Mouse (Mus musculus) neural tube, embryonic 12.5 days (tissue): ENCODE measurements at regions not wholly inside any gene's neighbourhood (a gene's known extent, or its start where the extent isn't known, plus 50 kb on each side); places are given as distances from the start of the nearest gene placed in this dataset.

ENCODE experiments used
- ATAC-seq: fragments of 200-750 bp; cut with Nextera tagmentation; 2 replicates; pipeline ENCODE4 v1.8.0; 2017; ENCODE audit warnings: low read depth, mild to moderate bottlenecking, moderate TSS enrichment, moderate library complexity; ENCODE audit not compliant: low FRiP score
- H3K27ac ChIP-seq: fragments of 300-500 bp; sonication (generic); 2 replicates; pipeline ENCODE4 v1.5.1; 2016
- H3K27me3 ChIP-seq: fragments of 300-500 bp; sonication (generic); replicated peaks from 2 replicates; pipeline ENCODE4 v1.6.1; 2016; ENCODE audit warnings: mild to moderate bottlenecking
- H3K36me3 ChIP-seq: fragments of 300-500 bp; sonication (generic); 2 replicates; pipeline ENCODE4 v1.6.1; 2016; ENCODE audit warnings: mild to moderate bottlenecking
- H3K4me1 ChIP-seq: fragments of 300-500 bp; sonication (generic); 2 replicates; pipeline ENCODE4 v1.6.1; 2016
- H3K4me2 ChIP-seq: fragments of 300-500 bp; sonication (generic); replicated peaks from 2 replicates; pipeline ENCODE4 v1.6.1; 2016; ENCODE audit warnings: mild to moderate bottlenecking
- H3K4me3 ChIP-seq: fragments of 300-500 bp; sonication (generic); 2 replicates; pipeline ENCODE4 v1.5.1; 2016
- H3K9ac ChIP-seq: fragments of 300-500 bp; sonication (generic); 2 replicates; pipeline ENCODE4 v1.6.1; 2016; ENCODE audit warnings: mild to moderate bottlenecking
- H3K9me3 ChIP-seq: fragments of 300-500 bp; sonication (generic); 2 replicates; pipeline ENCODE4 v1.6.1; 2016; ENCODE audit warnings: mild to moderate bottlenecking
- WGBS: fragments of 180-500 bp; shearing (Covaris S2); methylation state at CpG from one replicate; pipeline ENCODE4 v1.1.7; 2016; 5-methylcytosine and 5-hydroxymethylcytosine counted together

GRCm38 (mm10) chr11:20882756-20883155 is 51.9 kb upstream of the Lgalsl start:
- Histone ChIP-seq H3K4me3 (no peak overlapping the region), H3K9ac (no peak overlapping the region), H3K36me3 (no peaks in the 10 kb centered on the region), H3K4me1 (no peaks in the 10 kb centered on the region), H3K9me3 (no peaks in the 10 kb centered on the region), H3K27me3 (no peaks in the 10 kb centered on the region), H3K4me2 (no peak overlapping the region), H3K27ac (no peak overlapping the region)
- 10% methylated on average over 1 of the region's 1 CpGs for WGBS
- ATAC-seq: no peak

- Histone ChIP-seq H3K36me3 (no peaks in the 10 kb centered on the region), H3K4me1 (no peaks in the 10 kb centered on the region), H3K9me3 (no peaks in the 10 kb centered on the region), H3K27me3 (no peaks in the 10 kb centered on the region), H3K27ac (no peak overlapping the region), H3K4me2 (no peak overlapping the region), H3K9ac (no peak overlapping the region), H3K4me3 (no peak overlapping the region)
- WGBS: 77% methylated on average over 2 of the region's 2 CpGs
- ATAC-seq: no peak
Measured at GRCm38 (mm10) chr11:20883907-20884306, 53.1 kb upstream of the Lgalsl start.

DNA sequence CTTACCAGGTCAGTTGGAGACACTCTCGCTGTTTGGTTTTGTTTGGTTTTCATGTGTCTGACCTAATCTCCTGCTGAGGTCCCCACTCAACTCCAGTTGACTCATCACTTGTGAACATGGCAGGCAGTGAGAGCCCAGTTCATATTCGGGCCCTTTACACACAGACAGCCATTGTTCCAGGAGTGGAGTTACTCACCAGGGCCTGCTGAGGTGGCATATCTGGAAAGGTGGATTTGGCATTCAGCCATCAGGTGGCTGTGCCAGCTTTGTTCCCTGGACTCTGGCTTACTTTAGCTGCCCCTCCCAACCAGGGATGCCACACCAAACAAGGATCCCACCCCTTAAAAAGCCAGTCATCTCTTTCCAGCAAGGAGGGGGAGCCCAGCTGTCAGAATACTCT is 56.2 kb upstream of the Lgalsl start:
- H3K4me2 ChIP-seq: no peak overlapping the region

DNA sequence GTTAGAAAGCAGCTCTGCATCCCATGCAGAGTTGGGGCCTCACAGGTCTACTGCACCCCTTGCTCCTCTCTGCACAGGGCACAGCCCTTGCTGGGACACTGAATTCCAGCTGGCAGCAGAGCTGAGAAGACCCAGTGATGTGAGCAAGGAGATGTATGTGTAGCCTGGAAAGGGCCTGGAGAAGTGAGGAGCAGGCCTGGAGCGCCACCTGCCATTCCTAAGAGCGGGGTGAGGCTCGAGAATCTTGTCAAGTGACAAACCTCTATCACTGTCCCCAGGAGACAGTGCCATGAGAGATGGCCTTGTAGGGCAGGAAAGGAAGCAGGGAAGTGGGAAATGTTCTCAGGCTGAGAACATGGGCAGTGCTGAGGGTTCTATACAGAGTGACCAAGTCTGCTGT is 59.6 kb upstream of the Lgalsl start:
- no peak overlapping the region for H3K27ac ChIP-seq

More for the DNA sequence above, 56.2 kb upstream of the Lgalsl start:
- H3K4me3 ChIP-seq: no peak overlapping the region
- no peak for ATAC-seq
- H3K27me3 ChIP-seq: no peaks in the 10 kb centered on the region
- H3K9ac ChIP-seq: no peak overlapping the region
- no peaks in the 10 kb centered on the region for H3K36me3 ChIP-seq
- no peaks in the 10 kb centered on the region for H3K4me1 ChIP-seq
- no peaks in the 10 kb centered on the region for H3K9me3 ChIP-seq
- 97% methylated on average over 2 of the region's 2 CpGs for WGBS
- no peak overlapping the region for H3K27ac ChIP-seq

GRCm38 (mm10) chr11:20891711-20892110 is 60.9 kb upstream of the Lgalsl start:
- peaks cover 4% of the 10 kb centered on the region; the same call in 1 of the 2 replicates for H3K4me1 ChIP-seq
- H3K27ac ChIP-seq: no peak overlapping the region
- H3K4me3 ChIP-seq: no peak overlapping the region
- H3K36me3 ChIP-seq: no peaks in the 10 kb centered on the region
- H3K9ac ChIP-seq: no peak overlapping the region
- H3K27me3 ChIP-seq: no peaks in the 10 kb centered on the region
- no peak for ATAC-seq
- no peaks in the 10 kb centered on the region for H3K9me3 ChIP-seq
- WGBS: 84% methylated on average over 10 of the region's 10 CpGs
- no peak overlapping the region for H3K4me2 ChIP-seq

More for the DNA sequence above, 59.6 kb upstream of the Lgalsl start:
- 72% methylated on average over 3 of the region's 3 CpGs for WGBS
- no peaks in the 10 kb centered on the region for H3K4me1 ChIP-seq
- no peaks in the 10 kb centered on the region for H3K36me3 ChIP-seq
- H3K9me3 ChIP-seq: no peaks in the 10 kb centered on the region
- H3K4me3 ChIP-seq: no peak overlapping the region
- H3K9ac ChIP-seq: no peak overlapping the region
- H3K4me2 ChIP-seq: no peak overlapping the region
- no peak for ATAC-seq
- H3K27me3 ChIP-seq: no peaks in the 10 kb centered on the region

DNA sequence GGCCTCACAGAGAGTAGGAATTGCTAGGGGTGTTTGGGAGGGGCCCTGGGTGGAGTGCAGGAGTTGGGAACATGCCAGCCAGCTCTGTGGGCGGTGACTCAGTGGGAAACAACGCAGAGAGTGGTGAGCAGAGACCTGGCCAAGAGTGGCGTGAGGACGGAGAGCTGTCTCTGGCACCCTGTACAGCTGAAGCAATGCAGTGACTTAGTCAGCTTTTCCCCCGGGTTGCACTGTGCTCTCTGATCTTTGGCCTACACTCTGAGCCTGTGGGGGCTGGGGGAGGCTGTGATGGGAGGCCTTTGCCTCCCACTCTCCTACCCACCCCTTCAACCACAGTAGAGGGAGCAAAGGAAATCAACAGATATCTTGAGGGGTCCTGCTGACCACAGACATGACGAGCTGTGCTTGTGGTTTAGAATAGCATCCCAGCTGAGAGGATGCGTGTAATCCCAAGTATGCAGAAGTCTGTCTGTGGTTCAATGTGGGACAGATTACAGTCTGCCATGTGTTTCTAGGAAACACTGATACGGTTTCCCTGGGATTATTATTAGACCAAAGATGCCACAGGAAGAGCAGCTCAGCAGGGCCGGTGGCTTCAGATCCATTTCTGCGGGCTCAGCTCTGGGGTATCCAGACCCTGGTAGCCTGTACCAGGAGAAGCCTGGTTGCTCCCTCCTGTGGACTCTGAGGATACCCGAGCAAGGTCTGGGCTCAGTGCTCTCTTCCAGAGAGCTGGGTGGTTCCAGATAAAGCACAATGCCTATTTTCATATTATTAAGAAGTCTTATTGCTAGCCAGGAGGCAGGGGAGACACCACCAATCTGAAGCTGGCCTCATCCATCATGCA is 65.6 kb upstream of the Lgalsl start:
- H3K9ac ChIP-seq: no peak overlapping the region
- WGBS: 73% methylated on average over 11 of the region's 11 CpGs
- no peak overlapping the region for H3K4me2 ChIP-seq
- H3K36me3 ChIP-seq: no peaks in the 10 kb centered on the region
- H3K27ac ChIP-seq: no peak overlapping the region
- peaks cover 4% of the 10 kb centered on the region; the same call in 1 of the 2 replicates for H3K4me1 ChIP-seq
- H3K4me3 ChIP-seq: no peak overlapping the region
- ATAC-seq: no peak
- no peaks in the 10 kb centered on the region for H3K9me3 ChIP-seq
- H3K27me3 ChIP-seq: no peaks in the 10 kb centered on the region

DNA sequence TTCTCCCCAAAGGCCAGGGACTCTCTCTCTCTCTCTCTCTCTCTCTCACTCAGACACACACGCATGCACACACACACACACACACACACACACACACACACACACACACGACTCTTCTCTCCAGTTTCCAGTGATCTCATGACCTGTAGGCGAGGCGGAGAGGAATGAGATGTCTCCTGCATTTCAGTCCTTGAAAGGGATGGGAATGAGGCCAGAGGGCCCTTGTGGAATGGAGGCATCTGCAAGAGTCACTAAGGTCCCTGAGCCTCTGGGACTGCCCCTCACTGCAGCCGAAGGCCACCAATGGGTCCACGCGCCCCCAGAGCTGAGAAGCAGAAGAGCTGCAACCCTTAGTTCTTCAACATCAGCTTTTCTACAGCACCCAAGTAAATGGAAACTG is 66.6 kb upstream of the Lgalsl start:
- H3K36me3 ChIP-seq: no peaks in the 10 kb centered on the region
- no peak overlapping the region for H3K27ac ChIP-seq
- no peaks in the 10 kb centered on the region for H3K9me3 ChIP-seq
- 87% methylated on average over 7 of the region's 7 CpGs for WGBS
- H3K4me3 ChIP-seq: no peak overlapping the region
- H3K4me1 ChIP-seq: peaks cover 4% of the 10 kb centered on the region; the same call in 1 of the 2 replicates
- no peak overlapping the region for H3K4me2 ChIP-seq
- no peak for ATAC-seq
- H3K27me3 ChIP-seq: no peaks in the 10 kb centered on the region
- no peak overlapping the region for H3K9ac ChIP-seq

DNA sequence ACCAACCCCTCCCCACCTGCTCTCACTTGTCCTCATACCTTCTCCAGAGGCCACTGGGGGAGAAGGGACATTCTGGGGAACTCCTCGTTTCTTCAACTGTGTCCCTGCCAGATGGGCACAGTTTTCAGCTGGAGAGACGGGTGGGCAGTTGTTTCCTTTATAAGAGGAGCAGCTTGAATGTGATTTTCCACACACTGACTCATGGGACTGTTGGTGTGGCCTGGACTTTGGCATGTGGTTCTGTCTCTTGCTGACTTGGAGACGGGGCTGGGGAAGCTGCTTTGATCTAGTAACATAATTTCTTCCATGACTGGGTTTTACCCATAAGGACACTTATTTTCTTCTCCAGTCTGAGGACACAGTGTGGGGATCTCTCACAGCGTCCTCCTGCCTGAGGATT is 67.7 kb upstream of the Lgalsl start:
- Histone ChIP-seq H3K9me3 (no peaks in the 10 kb centered on the region), H3K4me2 (no peak overlapping the region), H3K9ac (no peak overlapping the region), H3K4me3 (no peak overlapping the region), H3K27ac (no peak overlapping the region), H3K27me3 (no peaks in the 10 kb centered on the region), H3K36me3 (no peaks in the 10 kb centered on the region), H3K4me1 (peaks cover 4% of the 10 kb centered on the region; the same call in 1 of the 2 replicates)
- ATAC-seq: no peak
- 76% methylated on average over 4 of the region's 4 CpGs for WGBS

- no peak for ATAC-seq
- Histone ChIP-seq H3K36me3 (no peaks in the 10 kb centered on the region), H3K27me3 (no peaks in the 10 kb centered on the region), H3K27ac (no peak overlapping the region), H3K4me1 (peaks cover 4% of the 10 kb centered on the region; the same call in 1 of the 2 replicates), H3K9me3 (no peaks in the 10 kb centered on the region), H3K9ac (no peak overlapping the region), H3K4me3 (no peak overlapping the region), H3K4me2 (no peak overlapping the region)
- WGBS: 89% methylated on average over 6 of the region's 6 CpGs
Measured at GRCm38 (mm10) chr11:20899766-20900165, 68.9 kb upstream of the Lgalsl start.

DNA sequence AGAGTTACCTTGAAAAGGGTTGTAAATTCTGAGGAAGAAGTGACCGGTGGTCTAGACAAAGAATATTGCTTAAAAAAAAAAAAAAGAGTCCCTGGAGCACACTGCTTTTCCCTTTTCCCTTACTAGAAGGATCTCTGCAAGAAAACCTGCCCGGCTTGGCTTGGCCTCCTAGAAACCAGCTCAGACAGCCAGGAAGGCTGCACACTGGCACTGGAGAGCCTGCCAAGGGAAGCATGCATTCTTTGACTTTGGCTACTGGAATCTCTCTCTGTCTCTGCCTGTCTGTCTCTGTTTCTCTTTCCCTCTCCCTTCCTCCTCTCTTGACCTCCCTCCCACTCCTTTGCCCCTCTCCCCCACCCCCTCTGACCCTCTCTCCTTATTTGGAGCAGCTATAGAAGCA is 71.1 kb upstream of the Lgalsl start:
- Histone ChIP-seq H3K4me3 (no peak overlapping the region), H3K9ac (no peak overlapping the region), H3K36me3 (no peaks in the 10 kb centered on the region), H3K4me1 (no peaks in the 10 kb centered on the region), H3K27ac (no peak overlapping the region), H3K4me2 (no peak overlapping the region), H3K9me3 (no peaks in the 10 kb centered on the region), H3K27me3 (no peaks in the 10 kb centered on the region)
- 68% methylated on average over 2 of the region's 2 CpGs for WGBS
- no peak for ATAC-seq

GRCm38 (mm10) chr11:20902910-20903309 is 72.1 kb upstream of the Lgalsl start:
- H3K4me3 ChIP-seq: no peak overlapping the region
- no peak overlapping the region for H3K27ac ChIP-seq
- H3K4me1 ChIP-seq: no peaks in the 10 kb centered on the region
- H3K9ac ChIP-seq: no peak overlapping the region
- WGBS: 83% methylated on average over 8 of the region's 8 CpGs
- H3K27me3 ChIP-seq: no peaks in the 10 kb centered on the region
- no peaks in the 10 kb centered on the region for H3K9me3 ChIP-seq
- no peak overlapping the region for H3K4me2 ChIP-seq
- ATAC-seq: no peak
- no peaks in the 10 kb centered on the region for H3K36me3 ChIP-seq

DNA sequence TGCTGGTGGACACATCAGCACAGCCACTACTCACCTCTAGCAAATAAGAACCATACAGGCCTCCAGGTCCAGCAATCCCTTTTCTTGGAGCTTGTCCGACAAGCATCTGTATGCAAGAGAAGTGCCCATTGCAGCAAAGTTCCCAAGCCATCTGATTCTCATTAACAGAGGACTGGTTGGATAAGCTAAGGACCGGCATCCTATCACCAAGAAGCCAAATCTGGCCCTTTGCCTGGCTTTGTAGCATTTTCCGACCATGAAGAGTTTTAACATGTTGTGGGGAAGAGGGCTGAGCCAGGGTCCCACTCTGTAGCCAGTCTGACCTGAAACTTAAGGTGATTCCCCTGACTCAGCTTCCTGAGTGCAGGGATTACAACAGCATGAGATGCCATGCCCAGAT is 77.1 kb upstream of the Lgalsl start:
- no peak overlapping the region for H3K4me3 ChIP-seq
- H3K27me3 ChIP-seq: no peaks in the 10 kb centered on the region
- H3K36me3 ChIP-seq: no peaks in the 10 kb centered on the region
- H3K4me2 ChIP-seq: no peak overlapping the region
- H3K4me1 ChIP-seq: no peaks in the 10 kb centered on the region
- H3K9me3 ChIP-seq: no peaks in the 10 kb centered on the region
- 76% methylated on average over 3 of the region's 3 CpGs for WGBS
- H3K27ac ChIP-seq: no peak overlapping the region
- no peak overlapping the region for H3K9ac ChIP-seq
- ATAC-seq: no peak

GRCm38 (mm10) chr11:20908471-20908870 is 77.6 kb upstream of the Lgalsl start:
- Histone ChIP-seq H3K9ac (no peak overlapping the region), H3K4me3 (no peak overlapping the region), H3K4me1 (no peaks in the 10 kb centered on the region), H3K36me3 (no peaks in the 10 kb centered on the region), H3K4me2 (no peak overlapping the region), H3K27ac (no peak overlapping the region), H3K27me3 (no peaks in the 10 kb centered on the region), H3K9me3 (no peaks in the 10 kb centered on the region)
- WGBS: 76% methylated on average over 4 of the region's 4 CpGs
- no peak for ATAC-seq
